Mouse (Mus musculus) hindbrain, embryonic 14.5 days (tissue): ENCODE measurements around the gene Mfge8. TPM values are rescaled to one million over a fixed set of nuclear protein-coding genes. Genes with fewer than 3 reads are reported as not detected.

Experiments used
- polyA plus RNA-seq: library from polyadenylated mRNA; unstranded; fragments of >200 nt; fragmentation: Nextera tagmentation; extraction: Ambion mirVana; gene quantifications from 2 replicates; pipeline ENCODE4 v1.2.1, GENCODE M21; 2014

Gene Mfge8
- polyA plus RNA-seq, 1 experiment from 2014 or later, result 183 TPM

Other genes with a start within 250 kb of the Mfge8 start
- gene Isg20, start 235.6 kb downstream of the Mfge8 start, polyA plus RNA-seq, result 0.55 and 1.2 TPM in 2 replicates
- 0.09 and 0.23 TPM in 2 replicates for gene Acan, start 95.6 kb downstream of the Mfge8 start, polyA plus RNA-seq
- gene Hapln3, start 18.0 kb downstream of the Mfge8 start, polyA plus RNA-seq, result 2.2 and 2.5 TPM in 2 replicates
- gene Abhd2, start 124.1 kb upstream of the Mfge8 start, polyA plus RNA-seq, result 25.1 and 26.8 TPM in 2 replicates
- gene Rlbp1, start 238.0 kb upstream of the Mfge8 start, polyA plus RNA-seq, result 25.8 and 26.7 TPM in 2 replicates
- 2.3 and 2.5 TPM in 2 replicates for gene Fanci, start 242.9 kb upstream of the Mfge8 start, polyA plus RNA-seq